Mouse (Mus musculus): ENCODE data around the gene Jup. TPM values are rescaled to one million over a fixed set of nuclear protein-coding genes. Genes with fewer than 3 reads are reported as not detected.
A peak's percentile ranks its signal among the peaks of the same experiment; 100 is the strongest.
"Not testable (repeated sequence)": the region's sequence is repeated elsewhere in the genome, so short reads cannot be mapped to it uniquely, and the experiment has no call there.

Jup gene
- polyA plus RNA-seq, 1 experiment from 2014 or later, result 140 TPM

- 75% methylated on average over 7 of the region's 7 CpGs for WGBS
- H3K9ac ChIP-seq (ENCODE audit: low read length); H3K4me2 ChIP-seq (ENCODE audit: low read depth, low read length); H3K4me3 ChIP-seq (ENCODE audit: low read length); H3K4me1 ChIP-seq (ENCODE audit: control insufficient read depth, insufficient read depth, low read length); H3K27ac ChIP-seq (ENCODE audit: low read length); ATAC-seq (replicated peaks; ENCODE audit: extremely low read depth, insufficient read depth, low FRiP score); H3K27me3 ChIP-seq (ENCODE audit: control insufficient read depth, insufficient read depth, low read length); H3K9me3 ChIP-seq (replicated peaks; ENCODE audit: control insufficient read depth, low read length): not testable (repeated sequence)
- peaks cover 18% of the 10 kb centered on the region for H3K36me3 ChIP-seq (ENCODE audit: control insufficient read depth, insufficient read depth)
Observed at GRCm38 (mm10) chr11:100321479-100322305, 75.9 kb downstream of the Jup start.

GRCm38 (mm10) chr11:100320701-100321410 is 76.7 kb downstream of the Jup start:
- Histone ChIP-seq H3K4me3 (ENCODE audit: low read length) (peak overlapping the region; percentile 84), H3K36me3 (ENCODE audit: control insufficient read depth, insufficient read depth) (peaks cover 18% of the 10 kb centered on the region), H3K9ac (ENCODE audit: low read length) (peak overlapping the region; percentile 97), H3K4me2 (ENCODE audit: low read depth, low read length) (peak overlapping the region; percentile 90), H3K27ac (ENCODE audit: low read length) (peak overlapping the region; percentile 100)
- not testable (repeated sequence) for H3K4me1 ChIP-seq (ENCODE audit: control insufficient read depth, insufficient read depth, low read length); H3K9me3 ChIP-seq (replicated peaks; ENCODE audit: control insufficient read depth, low read length); H3K27me3 ChIP-seq (ENCODE audit: control insufficient read depth, insufficient read depth, low read length); ATAC-seq (replicated peaks; ENCODE audit: extremely low read depth, insufficient read depth, low FRiP score)
- WGBS, result 16% methylated on average over 11 of the region's 11 CpGs

GRCm38 (mm10) chr11:100320172-100320630 is 77.4 kb downstream of the Jup start:
- Histone ChIP-seq H3K9ac (ENCODE audit: low read length) (peak overlapping the region; percentile 97), H3K27me3 (ENCODE audit: control insufficient read depth, insufficient read depth, low read length) (no peaks in the 10 kb centered on the region), H3K36me3 (ENCODE audit: control insufficient read depth, insufficient read depth) (peaks cover 18% of the 10 kb centered on the region), H3K4me2 (ENCODE audit: low read depth, low read length) (peak overlapping the region; percentile 90), H3K4me3 (ENCODE audit: low read length) (peak overlapping the region; percentile 84), H3K27ac (ENCODE audit: low read length) (peak overlapping the region; percentile 100), H3K4me1 (ENCODE audit: control insufficient read depth, insufficient read depth, low read length) (peaks cover 10% of the 10 kb centered on the region), H3K9me3 (replicated peaks; ENCODE audit: control insufficient read depth, low read length) (no peaks in the 10 kb centered on the region)
- peak; percentile 89 for ATAC-seq (replicated peaks; ENCODE audit: extremely low read depth, insufficient read depth, low FRiP score)
- WGBS, result under 1% methylated on average over 37 of the region's 40 CpGs

- H3K4me2 ChIP-seq (ENCODE audit: low read depth, low read length), result peak within 1 kb of the TSS; percentile 90
- under 1% methylated on average over 57 of the region's 58 CpGs for WGBS
- ATAC-seq (replicated peaks; ENCODE audit: extremely low read depth, insufficient read depth, low FRiP score), result peak; percentile 90
- H3K9me3 ChIP-seq (replicated peaks; ENCODE audit: control insufficient read depth, low read length), result no peaks in the 10 kb centered on the region
- peaks cover 10% of the 10 kb centered on the region for H3K4me1 ChIP-seq (ENCODE audit: control insufficient read depth, insufficient read depth, low read length)
- H3K4me3 ChIP-seq (ENCODE audit: low read length), result peak within 1 kb of the TSS; percentile 84
- H3K36me3 ChIP-seq (ENCODE audit: control insufficient read depth, insufficient read depth), result peaks cover 18% of the 10 kb centered on the region
- peak within 1 kb of the TSS; percentile 97 for H3K9ac ChIP-seq (ENCODE audit: low read length)
- H3K27ac ChIP-seq (ENCODE audit: low read length), result peak within 1 kb of the TSS; percentile 100
- H3K27me3 ChIP-seq (ENCODE audit: control insufficient read depth, insufficient read depth, low read length), result no peaks in the 10 kb centered on the region
Observed at GRCm38 (mm10) chr11:100319492-100320171, 77.9 kb downstream of the Jup start, which contains the start of gene Eif1. Gene Eif1, plus strand, starts transcription at chr11:100319885.

Small RNA genes lying within 50 kb of the gene (microRNA-seq; reads per million reads assigned to microRNA genes)
- not detected for gene Gm27374

Other genes with a start within 250 kb of the Jup start
- 64.1 and 79.3 TPM in 2 replicates for gene Krt19, start 249.1 kb downstream of the Jup start, polyA plus RNA-seq (2015; fragmentation: Nextera tagmentation; extraction: Ambion mirVana)
- not detected in 2 replicates for gene Krt9, start 204.5 kb downstream of the Jup start, polyA plus RNA-seq (2015; fragmentation: Nextera tagmentation; extraction: Ambion mirVana)
- 5.0 and 7.8 TPM in 2 replicates for gene Krt14, start 190.2 kb downstream of the Jup start, polyA plus RNA-seq (2015; fragmentation: Nextera tagmentation; extraction: Ambion mirVana)
- gene Krt16, start 148.9 kb downstream of the Jup start, polyA plus RNA-seq (2015; fragmentation: Nextera tagmentation; extraction: Ambion mirVana), result 0.24 and 0.49 TPM in 2 replicates
- gene Krt17, start 136.7 kb downstream of the Jup start, polyA plus RNA-seq (2015; fragmentation: Nextera tagmentation; extraction: Ambion mirVana), result 26.6 and 58.5 TPM in 2 replicates
- gene Krt42, start 127.9 kb downstream of the Jup start, polyA plus RNA-seq (2015; fragmentation: Nextera tagmentation; extraction: Ambion mirVana), result not detected in 2 replicates
- gene Eif1, start 77.9 kb downstream of the Jup start, polyA plus RNA-seq (2015; fragmentation: Nextera tagmentation; extraction: Ambion mirVana), result 1,600 and 1,609 TPM in 2 replicates
- gene Gast, start 63.4 kb downstream of the Jup start, polyA plus RNA-seq (2015; fragmentation: Nextera tagmentation; extraction: Ambion mirVana), result not detected in 2 replicates
- 5.6 and 5.8 TPM in 2 replicates for gene Hap1, start 41.6 kb downstream of the Jup start, polyA plus RNA-seq (2015; fragmentation: Nextera tagmentation; extraction: Ambion mirVana)
- 50.8 and 52.6 TPM in 2 replicates for gene P3h4, start 17.1 kb upstream of the Jup start, polyA plus RNA-seq (2015; fragmentation: Nextera tagmentation; extraction: Ambion mirVana)
- 89.4 and 98.0 TPM in 2 replicates for gene Fkbp10, start 17.9 kb upstream of the Jup start, polyA plus RNA-seq (2015; fragmentation: Nextera tagmentation; extraction: Ambion mirVana)
- 107 and 110 TPM in 2 replicates for gene Nt5c3b, start 44.0 kb upstream of the Jup start, polyA plus RNA-seq (2015; fragmentation: Nextera tagmentation; extraction: Ambion mirVana)
- 0.29 and 0.47 TPM in 2 replicates for gene Klhl10, start 44.2 kb upstream of the Jup start, polyA plus RNA-seq (2015; fragmentation: Nextera tagmentation; extraction: Ambion mirVana)
- 8.7 and 9.5 TPM in 2 replicates for gene Klhl11, start 75.0 kb upstream of the Jup start, polyA plus RNA-seq (2015; fragmentation: Nextera tagmentation; extraction: Ambion mirVana)
- gene Acly, start 130.2 kb upstream of the Jup start, polyA plus RNA-seq (2015; fragmentation: Nextera tagmentation; extraction: Ambion mirVana), result 64.4 and 67.1 TPM in 2 replicates
- gene Ttc25, start 147.8 kb upstream of the Jup start, polyA plus RNA-seq (2015; fragmentation: Nextera tagmentation; extraction: Ambion mirVana), result 0.85 and 0.94 TPM in 2 replicates
- gene Cnp, start 177.1 kb upstream of the Jup start, polyA plus RNA-seq (2015; fragmentation: Nextera tagmentation; extraction: Ambion mirVana), result 24.8 and 32.1 TPM in 2 replicates
- 78.8 and 81.5 TPM in 2 replicates for gene Nkiras2, start 221.5 kb upstream of the Jup start, polyA plus RNA-seq (2015; fragmentation: Nextera tagmentation; extraction: Ambion mirVana)
- 219 and 228 TPM in 2 replicates for gene Dnajc7, start 222.4 kb upstream of the Jup start, polyA plus RNA-seq (2015; fragmentation: Nextera tagmentation; extraction: Ambion mirVana)

Data from heart, embryonic 16.5 days (tissue).